Mouse (Mus musculus) midbrain, embryonic 13.5 days (tissue): Measurements from ENCODE around the gene Cpsf2. TPM values are rescaled to one million over a fixed set of nuclear protein-coding genes. Genes with fewer than 3 reads are reported as not detected.

Experiments used
- ATAC-seq: fragments of 200-750 bp; cut with Nextera tagmentation; 2 replicates; pipeline ENCODE4 v1.8.0; 2017; ENCODE audit warnings: mild to moderate bottlenecking, moderate TSS enrichment, moderate library complexity
- H3K27ac ChIP-seq: fragments of 300-500 bp; sonication (generic); 2 replicates; pipeline ENCODE4 v1.5.1; 2015; ENCODE audit warnings: inconsistent platforms, mild to moderate bottlenecking, moderate library complexity
- H3K27me3 ChIP-seq: fragments of 300-500 bp; sonication (generic); 2 replicates; pipeline ENCODE4 v1.6.1; 2015; ENCODE audit warnings: mild to moderate bottlenecking, inconsistent platforms
- H3K36me3 ChIP-seq: fragments of 300-500 bp; sonication (generic); 2 replicates; pipeline ENCODE4 v1.6.1; 2015; ENCODE audit warnings: mild to moderate bottlenecking, inconsistent platforms
- H3K4me1 ChIP-seq: fragments of 300-500 bp; sonication (generic); replicated peaks from 2 replicates; pipeline ENCODE4 v1.6.1; 2015; ENCODE audit warnings: inconsistent platforms
- H3K4me2 ChIP-seq: fragments of 300-500 bp; sonication (generic); replicated peaks from 2 replicates; pipeline ENCODE4 v1.6.1; 2015; ENCODE audit warnings: moderate library complexity, mild to moderate bottlenecking, inconsistent platforms
- H3K4me3 ChIP-seq: fragments of 300-500 bp; sonication (generic); replicated peaks from 2 replicates; pipeline ENCODE4 v1.5.1; 2015; ENCODE audit warnings: mild to moderate bottlenecking, inconsistent platforms
- H3K9ac ChIP-seq: fragments of 300-500 bp; sonication (generic); replicated peaks from 2 replicates; pipeline ENCODE4 v1.6.1; 2015; ENCODE audit warnings: mild to moderate bottlenecking, inconsistent platforms
- H3K9me3 ChIP-seq: fragments of 300-500 bp; sonication (generic); 2 replicates; pipeline ENCODE4 v1.6.1; 2016; ENCODE audit warnings: mild to moderate bottlenecking, inconsistent platforms
- WGBS: fragments of 180-500 bp; shearing (Covaris S2); methylation state at CpG from one replicate; pipeline ENCODE4 v1.1.7; 2015; 5-methylcytosine and 5-hydroxymethylcytosine counted together
- polyA plus RNA-seq: library from polyadenylated mRNA; unstranded; fragments of >200 nt; fragmentation: Nextera tagmentation; extraction: Ambion mirVana; gene quantifications from 2 replicates; pipeline ENCODE4 v1.2.1, GENCODE M21; 2015

Gene Cpsf2
- polyA plus RNA-seq, 1 experiment from 2014 or later: 33.4 TPM

DNA sequence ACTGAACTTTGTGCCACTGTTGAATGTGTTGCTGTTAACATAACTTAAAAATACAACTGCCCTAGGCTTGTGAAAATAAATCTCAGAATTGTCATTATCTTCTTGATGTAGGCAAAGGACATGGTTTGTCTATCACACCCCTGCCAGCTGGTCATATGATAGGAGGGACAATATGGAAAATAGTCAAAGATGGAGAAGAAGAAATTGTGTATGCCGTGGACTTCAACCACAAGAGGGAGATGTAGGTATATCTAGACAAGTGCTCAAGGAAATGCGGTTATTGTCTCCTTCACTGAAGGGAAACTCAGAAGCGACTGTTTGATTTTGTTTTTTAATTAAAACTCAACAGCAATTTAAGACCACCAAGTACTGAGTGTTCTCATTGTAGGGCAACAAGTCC lies 9.3 kb downstream of the Cpsf2 start:
- Histone ChIP-seq H3K36me3 (peaks cover 67% of the 10 kb centered on the region), H3K9ac (no peak overlapping the region), H3K4me1 (no peaks in the 10 kb centered on the region), H3K4me2 (no peak overlapping the region), H3K27ac (no peak overlapping the region), H3K9me3 (no peaks in the 10 kb centered on the region), H3K27me3 (no peaks in the 10 kb centered on the region), H3K4me3 (no peak overlapping the region)
- 67% methylated on average over 3 of the region's 3 CpGs for WGBS
- ATAC-seq: no peak

GRCm38 (mm10) chr12:101987659-101988058 lies 11.9 kb downstream of the Cpsf2 start:
- no peak for ATAC-seq
- 93% methylated on average over 6 of the region's 6 CpGs for WGBS
- no peaks in the 10 kb centered on the region for H3K4me1 ChIP-seq
- H3K4me2 ChIP-seq: no peak overlapping the region
- H3K9ac ChIP-seq: no peak overlapping the region
- no peaks in the 10 kb centered on the region for H3K27me3 ChIP-seq
- H3K36me3 ChIP-seq: peaks cover 86% of the 10 kb centered on the region
- H3K4me3 ChIP-seq: no peak overlapping the region
- H3K27ac ChIP-seq: no peak overlapping the region
- no peaks in the 10 kb centered on the region for H3K9me3 ChIP-seq

- no peak overlapping the region for H3K4me3 ChIP-seq
- no peak overlapping the region for H3K9ac ChIP-seq
- H3K36me3 ChIP-seq: peaks cover 81% of the 10 kb centered on the region
- H3K27me3 ChIP-seq: no peaks in the 10 kb centered on the region
- no peak overlapping the region for H3K4me2 ChIP-seq
- no peaks in the 10 kb centered on the region for H3K4me1 ChIP-seq
- no peak overlapping the region for H3K27ac ChIP-seq
- 96% methylated on average over 8 of the region's 8 CpGs for WGBS
- H3K9me3 ChIP-seq: no peaks in the 10 kb centered on the region
- no peak for ATAC-seq
Measured at GRCm38 (mm10) chr12:101994576-101995467, 19.0 kb downstream of the Cpsf2 start.

DNA sequence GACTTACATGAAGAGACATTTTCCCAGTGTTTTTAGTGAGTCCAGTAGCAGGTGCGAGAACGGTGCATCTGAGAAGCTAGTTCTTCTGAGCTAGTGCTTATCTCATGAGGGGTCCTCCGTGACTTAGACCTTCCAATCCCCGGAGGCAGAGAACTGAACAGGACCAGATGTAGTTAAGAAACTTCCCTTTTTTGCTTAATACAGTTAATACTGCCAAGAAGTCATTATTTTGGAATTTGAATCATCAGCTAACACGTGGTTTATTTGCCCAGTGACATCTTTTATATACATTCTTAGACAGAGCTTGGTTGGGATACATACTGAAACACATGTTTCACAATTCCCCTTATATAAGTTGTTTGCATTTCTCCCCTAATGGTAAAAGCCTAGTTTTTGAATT lies 23.1 kb downstream of the Cpsf2 start:
- ATAC-seq: no peak
- Histone ChIP-seq H3K27me3 (no peaks in the 10 kb centered on the region), H3K9me3 (no peaks in the 10 kb centered on the region), H3K9ac (no peak overlapping the region), H3K36me3 (peaks cover 83% of the 10 kb centered on the region), H3K4me3 (no peak overlapping the region), H3K27ac (no peak overlapping the region), H3K4me2 (no peak overlapping the region), H3K4me1 (no peaks in the 10 kb centered on the region)
- 95% methylated on average over 5 of the region's 5 CpGs for WGBS

DNA sequence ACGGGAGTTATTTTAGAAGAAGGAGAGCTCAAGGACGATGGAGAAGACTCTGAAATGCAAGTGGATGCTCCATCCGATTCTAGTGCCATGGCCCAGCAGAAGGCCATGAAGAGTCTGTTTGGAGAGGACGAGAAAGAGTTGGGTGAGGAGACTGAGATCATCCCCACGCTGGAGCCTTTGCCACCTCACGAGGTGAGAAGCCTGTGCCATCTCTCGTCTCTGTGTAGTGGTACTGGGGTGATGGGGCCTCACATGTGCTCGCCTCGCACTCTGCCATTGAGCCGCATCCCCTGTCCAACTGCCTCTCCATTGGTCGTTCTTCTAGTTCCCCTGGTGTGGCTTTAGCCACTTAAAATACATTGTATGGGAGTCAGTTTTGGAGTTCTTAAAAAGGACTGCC lies 25.0 kb downstream of the Cpsf2 start:
- Histone ChIP-seq H3K4me1 (no peaks in the 10 kb centered on the region), H3K4me3 (no peak overlapping the region), H3K9me3 (no peaks in the 10 kb centered on the region), H3K27ac (no peak overlapping the region), H3K36me3 (peaks cover 87% of the 10 kb centered on the region), H3K4me2 (no peak overlapping the region), H3K27me3 (no peaks in the 10 kb centered on the region), H3K9ac (no peak overlapping the region)
- WGBS: 97% methylated on average over 11 of the region's 11 CpGs
- no peak for ATAC-seq

- Histone ChIP-seq H3K4me2 (no peak overlapping the region), H3K27me3 (no peaks in the 10 kb centered on the region), H3K36me3 (peaks cover 23% of the 10 kb centered on the region), H3K27ac (no peak overlapping the region), H3K9ac (no peak overlapping the region), H3K9me3 (no peaks in the 10 kb centered on the region), H3K4me1 (no peaks in the 10 kb centered on the region), H3K4me3 (no peak overlapping the region)
- no peak for ATAC-seq
- 88% methylated on average over 16 of the region's 16 CpGs for WGBS
Measured at GRCm38 (mm10) chr12:102008111-102008977, 32.6 kb downstream of the Cpsf2 start.

DNA sequence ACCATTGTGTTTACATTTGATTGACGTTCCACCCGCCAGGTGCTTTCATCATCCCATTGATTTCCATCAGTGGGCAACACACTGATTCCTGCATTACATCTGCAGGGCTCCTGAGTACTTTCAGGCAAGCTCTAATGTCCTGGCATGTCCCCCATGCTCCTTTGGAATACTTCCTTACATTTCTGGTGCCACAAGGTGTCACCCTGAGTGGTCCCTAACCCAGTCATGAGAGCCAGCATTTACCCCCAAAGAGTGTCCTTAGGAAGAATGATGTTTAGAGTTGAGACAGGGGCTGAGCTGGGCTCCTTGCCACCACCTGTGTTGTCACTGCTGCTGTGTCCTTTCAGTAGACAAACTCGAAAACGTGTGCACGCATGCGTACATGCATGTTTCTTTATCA lies 33.8 kb downstream of the Cpsf2 start:
- Histone ChIP-seq H3K27me3 (no peaks in the 10 kb centered on the region), H3K4me2 (no peak overlapping the region), H3K9me3 (no peaks in the 10 kb centered on the region), H3K9ac (no peak overlapping the region), H3K4me3 (no peak overlapping the region), H3K4me1 (no peaks in the 10 kb centered on the region), H3K36me3 (peaks cover 14% of the 10 kb centered on the region), H3K27ac (no peak overlapping the region)
- 94% methylated on average over 6 of the region's 6 CpGs for WGBS
- no peak for ATAC-seq

- no peak for ATAC-seq
- no peaks in the 10 kb centered on the region for H3K27me3 ChIP-seq
- H3K4me2 ChIP-seq: no peak overlapping the region
- H3K4me1 ChIP-seq: no peaks in the 10 kb centered on the region
- H3K9me3 ChIP-seq: no peaks in the 10 kb centered on the region
- no peak overlapping the region for H3K27ac ChIP-seq
- H3K9ac ChIP-seq: no peak overlapping the region
- no peak overlapping the region for H3K4me3 ChIP-seq
- H3K36me3 ChIP-seq: no peaks in the 10 kb centered on the region
- WGBS: 84% methylated on average over 5 of the region's 5 CpGs
Measured at GRCm38 (mm10) chr12:102014411-102014810, 38.6 kb downstream of the Cpsf2 start.

DNA sequence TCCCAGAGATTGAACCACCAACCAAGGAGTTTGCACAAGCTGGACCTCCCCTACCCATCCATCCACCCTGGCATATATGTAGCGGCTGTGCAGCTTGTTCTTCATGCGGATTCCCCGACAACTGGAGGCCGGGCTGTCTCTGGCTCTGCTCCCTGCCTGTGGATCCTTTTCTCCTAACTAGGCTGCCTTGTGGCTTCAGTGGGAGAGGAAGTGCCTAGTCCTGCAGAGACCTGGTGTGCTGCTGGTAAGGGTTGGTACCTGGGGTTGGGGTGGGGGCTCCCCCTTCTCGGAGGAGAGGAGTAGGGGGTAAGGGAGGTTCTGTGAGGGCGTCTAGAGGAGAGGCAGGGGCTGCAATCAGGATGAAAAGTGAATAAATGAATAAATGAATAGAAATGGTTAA lies 39.3 kb downstream of the Cpsf2 start:
- Histone ChIP-seq H3K27ac (no peak overlapping the region), H3K4me1 (no peaks in the 10 kb centered on the region), H3K9ac (no peak overlapping the region), H3K4me3 (no peak overlapping the region), H3K27me3 (no peaks in the 10 kb centered on the region), H3K9me3 (no peaks in the 10 kb centered on the region), H3K4me2 (no peak overlapping the region), H3K36me3 (no peaks in the 10 kb centered on the region)
- no peak for ATAC-seq
- WGBS: 90% methylated on average over 6 of the region's 6 CpGs

GRCm38 (mm10) chr12:102021923-102022322 lies 46.1 kb downstream of the Cpsf2 start:
- WGBS: 93% methylated on average over 6 of the region's 6 CpGs
- Histone ChIP-seq H3K9ac (no peak overlapping the region), H3K4me1 (0 out of 2 replicates have a peak, but pooled peaks cover 3% of the 10 kb centered on the region), H3K27me3 (no peaks in the 10 kb centered on the region), H3K4me3 (no peak overlapping the region), H3K4me2 (no peak overlapping the region), H3K27ac (no peak overlapping the region), H3K9me3 (no peaks in the 10 kb centered on the region), H3K36me3 (no peaks in the 10 kb centered on the region)
- ATAC-seq: no peak

- H3K4me2 ChIP-seq: no peak overlapping the region
- no peak overlapping the region for H3K4me3 ChIP-seq
- no peaks in the 10 kb centered on the region for H3K36me3 ChIP-seq
- no peak for ATAC-seq
- no peak overlapping the region for H3K27ac ChIP-seq
- WGBS: 57% methylated on average over 7 of the region's 7 CpGs
- H3K9me3 ChIP-seq: no peaks in the 10 kb centered on the region
- H3K27me3 ChIP-seq: no peaks in the 10 kb centered on the region
- H3K9ac ChIP-seq: no peak overlapping the region
- peaks cover 9% of the 10 kb centered on the region for H3K4me1 ChIP-seq
Measured at GRCm38 (mm10) chr12:102029184-102029583, 53.4 kb downstream of the Cpsf2 start.

- Histone ChIP-seq H3K9ac (no peak overlapping the region), H3K27ac (no peak overlapping the region), H3K36me3 (no peaks in the 10 kb centered on the region), H3K27me3 (no peaks in the 10 kb centered on the region), H3K9me3 (no peaks in the 10 kb centered on the region), H3K4me1 (peaks cover 9% of the 10 kb centered on the region), H3K4me2 (no peak overlapping the region), H3K4me3 (no peak overlapping the region)
- peak; percentile 79 for ATAC-seq
- WGBS: 37% methylated on average over 4 of the region's 4 CpGs
Measured at GRCm38 (mm10) chr12:102029892-102030446, 54.2 kb downstream of the Cpsf2 start.
